In genomic region chr6:110645411-110646361, GRCm38 (mm10) we compare ENCODE assay signal across 9 mouse cellular contexts. TPM values are rescaled to one million over a fixed set of nuclear protein-coding genes. Genes with fewer than 3 reads are reported as not detected.
DNase-seq lines count a peak whose midpoint lies in the region; ATAC-seq and TF ChIP-seq lines count a peak whose summit lies in the region.
"Had no signal": no experiment of that assay in that cellular context is flagged by ENCODE, and none has a peak within 500 bp of the region (broad histone marks: within the 10 kb centered on the region; RNA-seq: fewer than 3 reads in every experiment).

Gene Grm7, plus strand, starts transcription at chr6:110645581.

- DNase-seq in gastrocnemius, adult 2 months, result no peak
- DNase-seq in gastrocnemius, adult 18-20 months (ENCODE audit: low spot score), result no peak
- peak; percentile 25 for DNase-seq in R1 (ENCODE audit: low read depth, low spot score)
- peak; percentile 93 for DNase-seq in midbrain, embryonic 11.5 days (ENCODE audit: low spot score, missing footprints)
- peak; percentile 25 for DNase-seq in stomach, postnatal 0 days (ENCODE audit: low spot score)
- DNase-seq in urinary bladder, postnatal 4 days (ENCODE audit: low spot score in 2 of 2), result no peak

- intact Hi-C loops in gastrocnemius, adult 2 months (cut with DNase I), result no loop called here

- no peaks in the 10 kb centered on the region for H3K9me3 ChIP-seq in forebrain, embryonic 13.5 days (replicated peaks)
- no peaks in the 10 kb centered on the region for H3K9me3 ChIP-seq in intestine, postnatal 0 days (ENCODE audit: control insufficient read depth)
- H3K9me3 ChIP-seq in midbrain, embryonic 11.5 days (ENCODE audit: control insufficient read depth, low read length), result no peaks in the 10 kb centered on the region
- no peaks in the 10 kb centered on the region for H3K9me3 ChIP-seq in stomach, postnatal 0 days (ENCODE audit: control insufficient read depth, low read length)

- no peak for TF ChIP-seq CTCF in gastrocnemius, adult 2 months (IDR thresholded peaks at IDR 0.05)
- TF ChIP-seq CTCF in intestine, postnatal 0 days (IDR thresholded peaks at IDR 0.05; ENCODE audit: low read depth), result no peak
- TF ChIP-seq CTCF in stomach, postnatal 0 days (IDR thresholded peaks at IDR 0.05; ENCODE audit: low read depth), result no peak

- H3K36me3 ChIP-seq in forebrain, embryonic 13.5 days (ENCODE audit: poor library complexity, severe bottlenecking), result no peaks in the 10 kb centered on the region
- H3K36me3 ChIP-seq in intestine, postnatal 0 days (ENCODE audit: control insufficient read depth, insufficient read depth), result no peaks in the 10 kb centered on the region
- no peaks in the 10 kb centered on the region for H3K36me3 ChIP-seq in midbrain, embryonic 11.5 days (ENCODE audit: control insufficient read depth, insufficient read depth, low read length)
- no peaks in the 10 kb centered on the region for H3K36me3 ChIP-seq in stomach, postnatal 0 days (ENCODE audit: control insufficient read depth, insufficient read depth, low read length)

- H3K4me3 ChIP-seq in gastrocnemius, adult 2 months, result peak within 1 kb of the TSS; percentile 47
- H3K4me3 ChIP-seq in forebrain, embryonic 13.5 days, result peak within 1 kb of the TSS; percentile 66
- H3K4me3 ChIP-seq in intestine, postnatal 0 days (ENCODE audit: low read depth, low read length), result peak within 1 kb of the TSS; percentile 28
- peak within 1 kb of the TSS; percentile 56 for H3K4me3 ChIP-seq in midbrain, embryonic 11.5 days (ENCODE audit: low read depth, low read length)
- peak within 1 kb of the TSS; percentile 38 for H3K4me3 ChIP-seq in stomach, postnatal 0 days (ENCODE audit: low read depth, low read length)

- H3K4me1 ChIP-seq in forebrain, embryonic 13.5 days, result peaks cover 12% of the 10 kb centered on the region
- H3K4me1 ChIP-seq in intestine, postnatal 0 days (replicated peaks; ENCODE audit: control insufficient read depth, insufficient read depth, low read length), result no peaks in the 10 kb centered on the region
- H3K4me1 ChIP-seq in midbrain, embryonic 11.5 days (ENCODE audit: control insufficient read depth, insufficient read depth, low read length), result 0 out of 2 replicates have a peak, but pooled peaks cover 2% of the 10 kb centered on the region
- no peaks in the 10 kb centered on the region for H3K4me1 ChIP-seq in stomach, postnatal 0 days (replicated peaks; ENCODE audit: control insufficient read depth, insufficient read depth)

- H3K27ac ChIP-seq in gastrocnemius, adult 2 months, result no peak within 1 kb of the TSS
- H3K27ac ChIP-seq in forebrain, embryonic 13.5 days, result no peak within 1 kb of the TSS
- no peak within 1 kb of the TSS for H3K27ac ChIP-seq in intestine, postnatal 0 days (ENCODE audit: low read depth, low read length)
- no peak within 1 kb of the TSS for H3K27ac ChIP-seq in midbrain, embryonic 11.5 days (ENCODE audit: low read depth, low read length)
- H3K27ac ChIP-seq in stomach, postnatal 0 days (replicated peaks), result no peak within 1 kb of the TSS

- H3K27me3 ChIP-seq in forebrain, embryonic 13.5 days, result peaks cover 31% of the 10 kb centered on the region
- H3K27me3 ChIP-seq in intestine, postnatal 0 days (replicated peaks; ENCODE audit: control insufficient read depth, insufficient read depth, low read length), result peaks cover 23% of the 10 kb centered on the region
- peaks cover 36% of the 10 kb centered on the region for H3K27me3 ChIP-seq in midbrain, embryonic 11.5 days (ENCODE audit: control insufficient read depth, insufficient read depth, low read length)
- no peaks in the 10 kb centered on the region for H3K27me3 ChIP-seq in stomach, postnatal 0 days (ENCODE audit: control insufficient read depth, insufficient read depth, low read length)
- H3K27me3 ChIP-seq: CH12.LX had no signal

- peak within 1 kb of the TSS; percentile 71 for H3K9ac ChIP-seq in forebrain, embryonic 13.5 days
- H3K9ac ChIP-seq in intestine, postnatal 0 days (ENCODE audit: low read depth, low read length), result no peak within 1 kb of the TSS
- H3K9ac ChIP-seq in midbrain, embryonic 11.5 days (ENCODE audit: low read length), result peak within 1 kb of the TSS; percentile 39
- no peak within 1 kb of the TSS for H3K9ac ChIP-seq in stomach, postnatal 0 days (ENCODE audit: low read length)

- WGBS in forebrain, embryonic 13.5 days, result under 1% methylated on average over 64 of the region's 65 CpGs
- under 1% methylated on average over 63 of the region's 65 CpGs for WGBS in intestine, postnatal 0 days
- under 1% methylated on average over 59 of the region's 65 CpGs for WGBS in midbrain, embryonic 11.5 days
- 1% methylated on average over 60 of the region's 65 CpGs for WGBS in stomach, postnatal 0 days

- H3K4me2 ChIP-seq in forebrain, embryonic 13.5 days, result peak within 1 kb of the TSS; percentile 95
- H3K4me2 ChIP-seq in intestine, postnatal 0 days (replicated peaks; ENCODE audit: low read depth), result peak within 1 kb of the TSS; percentile 58
- peak within 1 kb of the TSS; percentile 96 for H3K4me2 ChIP-seq in midbrain, embryonic 11.5 days
- H3K4me2 ChIP-seq in stomach, postnatal 0 days (replicated peaks; ENCODE audit: low read depth), result peak within 1 kb of the TSS; percentile 61

- ATAC-seq in forebrain, embryonic 13.5 days, result peak; percentile 91
- no peak for ATAC-seq in intestine, postnatal 0 days
- peak; percentile 91 for ATAC-seq in midbrain, embryonic 11.5 days (ENCODE audit: low FRiP score)
- peak; percentile 47; the same call in 1 of the 2 replicates for ATAC-seq in stomach, postnatal 0 days (ENCODE audit: low FRiP score, low TSS enrichment)

- TF ChIP-seq EP300 in stomach, postnatal 0 days (optimal IDR thresholded peaks at IDR 0.05), result no peak

RNA-seq across cellular contexts. Expression of gene Grm7, which starts in this region (rescaled TPM):
- not detected for total RNA-seq in gastrocnemius, adult 2 months (2021)
- not detected for total RNA-seq in gastrocnemius, adult 18-20 months (2021)
- 3.6 and 4.8 TPM in 2 replicates for polyA plus RNA-seq in forebrain, embryonic 13.5 days (2015; fragmentation: Nextera tagmentation; extraction: Ambion mirVana)
- polyA plus RNA-seq in intestine, postnatal 0 days (2015; fragmentation: Nextera tagmentation; extraction: Ambion mirVana), result 0.27 and 0.38 TPM in 2 replicates
- 1.5 and 2.2 TPM in 2 replicates for polyA plus RNA-seq in midbrain, embryonic 11.5 days (2014; fragmentation: Nextera tagmentation; extraction: Ambion mirVana)
- 0.57 TPM in 2 replicates for polyA plus RNA-seq in stomach, postnatal 0 days (2015; fragmentation: Nextera tagmentation; extraction: Ambion mirVana)
- total RNA-seq: CH12.LX had no signal

Comparison
In these comparisons a context has a peak if more than half of its experiments do, and no peak if none do; other contexts are left out.
1. Peak in DNase-seq, ATAC-seq, H3K4me3 ChIP-seq and H3K4me2 ChIP-seq in stomach, postnatal 0 days; RNA of the gene not detected or under 1 TPM.
2. DNase-seq: peak in R1 (single experiment) and midbrain, embryonic 11.5 days (single experiment); none in gastrocnemius, adult 2 months (single experiment), gastrocnemius, adult 18-20 months (single experiment) and urinary bladder, postnatal 4 days (0 of 2).
3. H3K9ac ChIP-seq: peak in forebrain, embryonic 13.5 days (single experiment) and midbrain, embryonic 11.5 days (single experiment); none in intestine, postnatal 0 days (single experiment) and stomach, postnatal 0 days (single experiment).
4. Peak in every context shown above with its lines, with median percentiles within 50 percentile points of each other: H3K4me3 ChIP-seq and H3K4me2 ChIP-seq.